Mouse (Mus musculus) hindbrain, embryonic 16.5 days (tissue): Measurements from ENCODE around the gene Qrfp. TPM values are rescaled to one million over a fixed set of nuclear protein-coding genes. Genes with fewer than 3 reads are reported as not detected.

ENCODE experiments used
- ATAC-seq: fragments of 200-750 bp; cut with Nextera tagmentation; 2 replicates; pipeline ENCODE4 v1.8.0; 2017; ENCODE audit warnings: moderate TSS enrichment, moderate library complexity
- H3K27ac ChIP-seq: fragments of 300-500 bp; sonication (generic); 2 replicates; pipeline ENCODE4 v1.5.1; 2014; ENCODE audit warnings: low read depth, mild to moderate bottlenecking, control low read depth, low read length, moderate library complexity
- H3K27me3 ChIP-seq: fragments of 300-500 bp; sonication (generic); replicated peaks from 2 replicates; pipeline ENCODE4 v1.6.1; 2014; ENCODE audit warnings: low read length; ENCODE audit not compliant: control insufficient read depth, insufficient read depth
- H3K36me3 ChIP-seq: fragments of 300-500 bp; sonication (generic); 2 replicates; pipeline ENCODE4 v1.6.1; 2014; ENCODE audit warnings: mild to moderate bottlenecking, low read length, moderate library complexity, mixed read lengths; ENCODE audit not compliant: control insufficient read depth, insufficient read depth
- H3K4me1 ChIP-seq: fragments of 300-500 bp; sonication (generic); 2 replicates; pipeline ENCODE4 v1.6.1; 2014; ENCODE audit warnings: low read depth, low read length; ENCODE audit not compliant: control insufficient read depth, insufficient read depth
- H3K4me2 ChIP-seq: fragments of 300-500 bp; sonication (generic); 2 replicates; pipeline ENCODE4 v1.6.1; 2014; ENCODE audit warnings: mild to moderate bottlenecking, low read length, control low read depth, moderate library complexity
- H3K4me3 ChIP-seq: fragments of 300-500 bp; sonication (generic); 2 replicates; pipeline ENCODE4 v1.5.1; 2014; ENCODE audit warnings: mild to moderate bottlenecking, low read length, control low read depth, moderate library complexity
- H3K9ac ChIP-seq: fragments of 300-500 bp; sonication (generic); 2 replicates; pipeline ENCODE4 v1.6.1; 2014; ENCODE audit warnings: low read depth, mild to moderate bottlenecking, control low read depth, low read length, moderate library complexity
- H3K9me3 ChIP-seq: fragments of 300-500 bp; sonication (generic); 2 replicates; pipeline ENCODE4 v1.6.1; 2014; ENCODE audit warnings: mild to moderate bottlenecking, low read length, moderate library complexity; ENCODE audit not compliant: control insufficient read depth
- WGBS: fragments of 180-500 bp; shearing (Covaris S2); extraction: QIAGEN DNeasy Blood & Tissue Kit; methylation state at CpG from one replicate; pipeline ENCODE4 v1.1.7; 2014; 5-methylcytosine and 5-hydroxymethylcytosine counted together
- polyA plus RNA-seq: library from polyadenylated mRNA; unstranded; fragments of >200 nt; fragmentation: Nextera tagmentation; extraction: Ambion mirVana; gene quantifications from 2 replicates; pipeline ENCODE4 v1.2.1, GENCODE M21; 2015

The Qrfp gene
- polyA plus RNA-seq, 1 experiment from 2014 or later = not detected

DNA sequence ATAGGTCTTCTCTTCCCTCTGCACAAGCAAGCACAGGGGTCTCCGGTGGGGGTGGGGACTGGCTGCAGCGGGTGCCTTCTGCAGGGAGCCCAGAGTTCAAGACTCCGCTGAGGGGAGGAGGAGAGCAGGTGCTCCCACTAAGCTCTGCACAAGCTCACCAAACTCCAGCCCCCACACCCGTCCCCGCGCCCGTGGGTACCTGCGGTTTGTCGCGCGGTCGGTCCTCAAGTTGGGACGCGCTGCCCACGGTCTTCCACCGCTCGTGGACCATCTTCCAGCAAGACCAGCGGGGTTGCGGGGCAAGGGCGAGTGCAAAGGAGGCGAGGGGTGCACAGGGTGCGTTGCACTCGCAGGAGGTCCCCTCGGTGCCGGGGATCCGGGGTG lies 35.1 kb upstream of the Qrfp start:
- no peaks in the 10 kb centered on the region for H3K36me3 ChIP-seq
- ATAC-seq = no peak
- no peaks in the 10 kb centered on the region for H3K9me3 ChIP-seq
- peak overlapping the region; percentile 64 for H3K4me3 ChIP-seq
- peaks cover 27% of the 10 kb centered on the region for H3K27me3 ChIP-seq
- WGBS = 3% methylated on average over 20 of the region's 26 CpGs
- H3K4me2 ChIP-seq = peak overlapping the region; percentile 99
- peak overlapping the region; percentile 74 for H3K9ac ChIP-seq
- H3K27ac ChIP-seq = no peak overlapping the region
- H3K4me1 ChIP-seq = peaks cover 24% of the 10 kb centered on the region

DNA sequence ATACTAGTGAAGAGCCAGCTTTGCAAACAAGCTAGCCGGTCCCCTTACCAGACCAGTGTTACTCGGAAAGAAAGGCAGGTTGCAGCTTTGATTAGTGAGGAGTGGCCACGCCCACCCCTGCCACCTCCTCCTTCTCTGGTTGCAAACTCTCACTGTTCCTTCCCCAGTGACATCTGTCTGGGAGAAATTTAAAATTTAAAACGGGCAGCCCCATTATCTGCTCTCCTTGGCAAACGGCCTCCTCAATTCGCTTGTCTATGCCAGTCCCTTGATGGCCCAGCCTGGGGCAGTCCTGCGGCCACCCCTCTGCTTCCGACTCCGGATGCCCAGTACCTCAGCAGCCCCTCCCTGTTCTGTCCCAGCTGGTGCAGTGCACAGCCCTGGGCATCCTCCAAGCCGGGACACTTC lies 34.4 kb upstream of the Qrfp start:
- Histone ChIP-seq H3K9ac (no peak overlapping the region), H3K9me3 (no peaks in the 10 kb centered on the region), H3K4me1 (peaks cover 24% of the 10 kb centered on the region), H3K27me3 (peaks cover 27% of the 10 kb centered on the region), H3K27ac (no peak overlapping the region), H3K4me3 (peak overlapping the region; percentile 64), H3K4me2 (peak overlapping the region; percentile 8; the same call in 1 of the 2 replicates), H3K36me3 (no peaks in the 10 kb centered on the region)
- peak; percentile 34; the same call in 1 of the 2 replicates for ATAC-seq
- WGBS = 2% methylated on average over 10 of the region's 10 CpGs

DNA sequence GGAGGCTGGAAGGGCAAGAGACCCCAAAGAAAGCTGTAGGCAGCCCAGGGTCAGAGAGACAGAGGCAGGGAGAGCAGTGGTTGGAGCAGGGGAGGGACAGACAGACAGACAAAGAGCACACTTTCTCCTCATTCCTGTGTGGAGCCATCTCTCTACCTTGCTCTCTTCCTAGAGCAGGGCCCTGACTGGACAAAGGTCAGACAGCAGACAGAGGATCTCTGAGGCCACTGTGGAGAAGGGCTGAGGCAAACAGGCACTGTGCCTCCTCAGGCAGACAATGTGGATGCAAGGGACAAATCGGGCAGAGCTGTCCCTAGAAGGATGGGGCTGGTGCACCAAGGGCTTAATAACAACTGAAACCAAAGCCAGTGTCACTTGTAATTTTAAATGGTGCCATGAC lies 28.5 kb upstream of the Qrfp start:
- Histone ChIP-seq H3K36me3 (no peaks in the 10 kb centered on the region), H3K27ac (no peak overlapping the region), H3K4me3 (no peak overlapping the region), H3K4me1 (no peaks in the 10 kb centered on the region), H3K9me3 (no peaks in the 10 kb centered on the region), H3K27me3 (peaks cover 6% of the 10 kb centered on the region), H3K9ac (no peak overlapping the region), H3K4me2 (no peak overlapping the region)
- 35% methylated on average over 1 of the region's 1 CpGs for WGBS
- no peak for ATAC-seq

DNA sequence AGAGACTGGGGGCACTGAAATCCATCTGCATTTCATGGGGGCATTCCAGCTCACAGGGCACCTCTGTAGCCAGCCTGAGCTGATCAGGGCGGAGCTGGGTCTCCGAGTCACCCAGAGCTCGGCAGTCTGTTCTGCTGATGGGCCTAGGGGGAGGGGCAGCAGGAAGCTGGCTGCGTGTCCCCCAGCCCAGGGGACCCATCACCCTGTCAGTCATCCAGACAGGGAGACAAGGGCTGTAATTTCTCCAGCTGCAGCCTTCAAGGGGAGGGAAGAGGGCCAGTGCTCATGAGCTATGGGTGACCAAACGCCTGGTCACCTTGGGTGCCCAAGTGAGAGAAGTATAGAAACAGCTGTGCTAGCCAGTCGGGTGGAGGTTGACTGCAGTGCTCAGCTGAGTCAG lies 26.6 kb upstream of the Qrfp start:
- no peak for ATAC-seq
- no peak overlapping the region for H3K4me3 ChIP-seq
- 28% methylated on average over 6 of the region's 6 CpGs for WGBS
- no peak overlapping the region for H3K4me2 ChIP-seq
- H3K36me3 ChIP-seq = no peaks in the 10 kb centered on the region
- peaks cover 4% of the 10 kb centered on the region; the same call in 1 of the 2 replicates for H3K27me3 ChIP-seq
- H3K9me3 ChIP-seq = no peaks in the 10 kb centered on the region
- H3K9ac ChIP-seq = no peak overlapping the region
- H3K4me1 ChIP-seq = no peaks in the 10 kb centered on the region
- no peak overlapping the region for H3K27ac ChIP-seq

DNA sequence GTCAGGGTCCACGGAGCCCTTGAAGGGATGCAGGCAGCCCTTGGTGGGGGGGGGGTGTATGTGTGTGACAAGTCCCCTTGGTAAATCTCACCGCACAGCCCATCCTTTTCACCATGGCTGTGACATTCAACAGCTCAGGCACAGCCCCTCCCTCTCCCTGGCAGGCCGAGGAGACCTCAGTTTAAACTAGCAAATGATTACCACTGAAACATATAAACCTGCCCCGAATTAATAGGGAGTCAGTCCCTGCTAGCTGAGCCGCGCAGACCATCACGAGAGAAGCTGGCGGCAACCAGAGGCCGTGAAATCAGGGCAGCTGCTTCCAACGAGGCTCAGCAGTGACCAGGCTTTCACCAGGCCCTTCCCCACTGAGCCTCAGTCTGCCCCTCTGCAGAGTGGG lies 25.7 kb upstream of the Qrfp start:
- no peak overlapping the region for H3K4me2 ChIP-seq
- no peak for ATAC-seq
- WGBS = 50% methylated on average over 10 of the region's 10 CpGs
- no peaks in the 10 kb centered on the region for H3K9me3 ChIP-seq
- no peaks in the 10 kb centered on the region for H3K36me3 ChIP-seq
- H3K4me1 ChIP-seq = no peaks in the 10 kb centered on the region
- H3K27me3 ChIP-seq = peaks cover 4% of the 10 kb centered on the region; the same call in 1 of the 2 replicates
- no peak overlapping the region for H3K9ac ChIP-seq
- no peak overlapping the region for H3K27ac ChIP-seq
- H3K4me3 ChIP-seq = no peak overlapping the region

DNA sequence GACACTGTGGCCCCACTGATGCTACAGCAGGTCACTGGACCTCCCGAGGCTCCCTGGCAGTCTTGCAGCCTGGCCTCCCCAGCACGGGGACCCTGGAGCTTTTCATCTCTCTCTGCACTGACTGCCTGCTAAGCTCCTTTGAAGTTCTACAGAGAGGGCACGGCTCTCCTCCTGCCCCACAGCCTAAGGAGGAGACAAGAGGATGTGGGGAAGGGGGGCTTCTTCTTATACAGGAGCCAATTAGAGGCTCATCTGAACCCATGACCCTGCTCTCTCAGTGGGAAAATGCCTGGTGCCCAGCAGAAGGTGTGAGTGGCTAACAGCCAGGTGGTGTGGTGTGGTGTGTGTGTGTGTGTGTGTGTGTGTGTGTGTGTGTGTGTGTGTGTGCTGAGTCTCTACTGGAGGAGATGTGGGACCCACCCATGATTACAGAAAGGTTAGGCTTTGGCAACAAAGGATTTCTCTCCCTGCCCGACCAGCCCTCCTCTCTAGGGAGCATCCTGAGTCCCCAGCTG lies 18.0 kb upstream of the Qrfp start:
- H3K9me3 ChIP-seq = no peaks in the 10 kb centered on the region
- WGBS = 4% methylated on average over 4 of the region's 4 CpGs
- H3K9ac ChIP-seq = no peak overlapping the region
- H3K27ac ChIP-seq = no peak overlapping the region; the same call in 1 of the 2 replicates
- no peaks in the 10 kb centered on the region; the same call in 1 of the 2 replicates for H3K27me3 ChIP-seq
- no peaks in the 10 kb centered on the region for H3K36me3 ChIP-seq
- ATAC-seq = peak; percentile 48
- H3K4me2 ChIP-seq = no peak overlapping the region
- H3K4me3 ChIP-seq = no peak overlapping the region
- peaks cover 15% of the 10 kb centered on the region for H3K4me1 ChIP-seq

DNA sequence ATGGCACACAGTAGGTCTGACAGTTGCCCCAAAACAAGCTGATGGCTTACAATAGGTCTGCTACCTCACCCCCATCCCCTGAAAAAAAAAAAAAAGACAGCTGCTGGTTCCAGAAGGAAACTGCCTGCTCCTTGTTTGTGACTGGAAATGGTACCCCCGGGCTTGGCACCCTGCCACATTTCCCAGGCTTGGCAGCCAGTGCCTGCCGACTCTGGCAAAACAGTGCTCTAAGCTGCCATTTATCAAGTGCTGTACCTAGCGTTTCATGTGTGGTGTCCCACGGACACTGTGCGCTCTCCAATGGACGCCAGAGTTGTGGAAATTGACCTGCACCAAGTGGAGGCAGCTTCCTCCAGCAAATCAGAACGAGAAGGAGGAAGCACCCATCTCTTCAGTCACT lies 17.5 kb upstream of the Qrfp start:
- Histone ChIP-seq H3K4me1 (peaks cover 20% of the 10 kb centered on the region), H3K4me2 (no peak overlapping the region), H3K9me3 (no peaks in the 10 kb centered on the region), H3K36me3 (no peaks in the 10 kb centered on the region), H3K27me3 (no peaks in the 10 kb centered on the region; the same call in 1 of the 2 replicates), H3K4me3 (no peak overlapping the region), H3K27ac (no peak overlapping the region; the same call in 1 of the 2 replicates), H3K9ac (no peak overlapping the region)
- peak; percentile 54 for ATAC-seq
- WGBS = 30% methylated on average over 7 of the region's 7 CpGs

DNA sequence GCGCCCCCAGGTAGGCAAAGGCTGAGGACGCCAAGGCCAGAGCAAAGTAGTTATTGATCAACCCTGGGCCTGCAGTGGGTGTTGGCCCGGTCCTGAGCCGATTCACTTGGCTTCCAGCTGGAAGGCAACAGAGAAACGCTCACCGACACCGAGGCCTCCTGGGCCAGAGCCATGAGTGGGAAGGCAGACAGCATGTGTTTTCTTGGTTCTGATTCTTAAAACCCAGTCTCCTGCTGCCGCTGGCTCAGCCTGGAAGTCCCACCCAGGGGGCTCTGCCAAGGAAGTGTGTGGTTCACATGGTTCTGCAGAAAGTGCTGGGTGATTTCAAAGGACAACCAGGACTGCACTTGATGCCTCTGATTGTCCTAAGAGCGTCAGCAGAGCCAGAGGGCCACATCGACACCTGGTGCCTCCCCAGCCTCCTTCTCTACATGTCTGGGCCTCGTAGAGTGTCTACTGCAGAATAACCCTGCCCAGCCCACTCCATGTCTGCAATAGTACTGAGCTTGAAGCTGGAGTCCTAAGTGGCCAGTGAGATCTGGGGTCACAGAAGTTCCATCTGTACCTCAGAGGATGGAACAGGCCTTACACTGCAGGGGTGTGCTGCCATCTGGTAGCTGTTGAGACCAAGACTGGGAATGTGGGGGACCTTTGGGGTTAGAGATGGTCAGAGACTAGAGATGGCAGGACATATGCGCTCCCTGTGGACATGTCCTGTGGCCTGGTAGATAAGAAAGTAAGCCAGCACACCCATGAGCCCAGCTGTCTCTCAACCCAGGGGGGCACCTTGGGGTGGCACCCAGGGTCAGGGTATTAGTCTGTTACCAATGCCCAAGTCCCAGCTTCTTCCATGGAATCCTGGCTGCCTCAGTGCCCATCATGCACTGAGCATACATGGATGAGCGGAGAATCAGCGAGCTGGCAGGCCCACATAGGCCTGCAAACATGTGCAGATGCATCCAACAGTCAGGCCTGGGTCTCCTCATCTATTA lies 16.0 kb upstream of the Qrfp start:
- Histone ChIP-seq H3K9ac (no peak overlapping the region), H3K36me3 (no peaks in the 10 kb centered on the region), H3K27ac (no peak overlapping the region), H3K4me1 (peaks cover 26% of the 10 kb centered on the region), H3K4me3 (no peak overlapping the region), H3K9me3 (no peaks in the 10 kb centered on the region), H3K27me3 (peaks cover 3% of the 10 kb centered on the region), H3K4me2 (no peak overlapping the region)
- 70% methylated on average over 14 of the region's 14 CpGs for WGBS
- no peak for ATAC-seq

DNA sequence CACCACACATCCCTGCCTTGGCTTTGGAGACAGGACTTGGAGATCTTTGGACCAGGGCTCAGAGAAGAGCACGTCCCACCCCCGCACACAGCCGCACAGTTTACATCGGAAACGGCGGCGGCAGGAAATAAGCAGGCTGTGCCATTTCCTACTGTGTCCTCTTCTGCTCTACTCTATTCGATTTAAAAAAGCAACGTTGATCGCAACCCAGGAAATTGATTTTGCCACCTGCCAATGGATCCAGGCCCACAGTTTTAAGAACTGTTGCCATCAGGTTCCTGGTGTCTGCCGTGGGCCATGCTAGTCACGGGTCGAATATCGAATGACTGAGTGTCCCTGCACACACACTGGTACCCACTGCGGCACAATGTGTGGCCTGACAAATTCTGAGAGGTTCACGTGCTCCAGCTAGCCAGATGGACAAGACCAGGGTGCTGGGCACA lies 15.1 kb upstream of the Qrfp start:
- Histone ChIP-seq H3K4me2 (no peak overlapping the region), H3K27ac (no peak overlapping the region), H3K9me3 (no peaks in the 10 kb centered on the region), H3K9ac (no peak overlapping the region), H3K36me3 (no peaks in the 10 kb centered on the region), H3K27me3 (peaks cover 3% of the 10 kb centered on the region), H3K4me1 (peaks cover 26% of the 10 kb centered on the region), H3K4me3 (no peak overlapping the region)
- 65% methylated on average over 16 of the region's 16 CpGs for WGBS
- ATAC-seq = no peak
